Mouse (Mus musculus) layer of hippocampus, postnatal 14 days (tissue): ENCODE measurements at regions not wholly inside any gene's neighbourhood (a gene's known extent, or its start where the extent isn't known, plus 50 kb on each side); places are given as distances from the start of the nearest gene placed in this dataset.

Experiments
- DNase-seq, 2 experiments: peaks; one replicate each; pipeline ENCODE4 v3.0.0; 2021 to 2022; ENCODE audit warnings: low spot score in 2 of 2, mixed read lengths in 1 of 2

- DNase-seq = peak in 1 of 2 experiments; percentile 1
Observed at GRCm38 (mm10) chrX:137424259-137424658, 146.1 kb upstream of the Il1rapl2 start.
